Mouse (Mus musculus) forebrain, embryonic 13.5 days (tissue): ENCODE results near the gene Trim44. TPM values are rescaled to one million over a fixed set of nuclear protein-coding genes. Genes with fewer than 3 reads are reported as not detected.

Experiments
- ATAC-seq: fragments of 200-750 bp; cut with Nextera tagmentation; 2 replicates; pipeline ENCODE4 v1.8.0; 2017
- H3K27ac ChIP-seq: fragments of 300-500 bp; sonication (generic); 2 replicates; pipeline ENCODE4 v1.5.1; 2015; ENCODE audit warnings: inconsistent platforms, mild to moderate bottlenecking, moderate library complexity
- H3K27me3 ChIP-seq: fragments of 300-500 bp; sonication (generic); 2 replicates; pipeline ENCODE4 v1.6.1; 2015; ENCODE audit warnings: mild to moderate bottlenecking, inconsistent platforms
- H3K36me3 ChIP-seq: fragments of 300-500 bp; sonication (generic); 2 replicates; pipeline ENCODE4 v1.6.1; 2015; ENCODE audit warnings: mild to moderate bottlenecking, inconsistent platforms; ENCODE audit not compliant: poor library complexity, severe bottlenecking
- H3K4me1 ChIP-seq: fragments of 300-500 bp; sonication (generic); 2 replicates; pipeline ENCODE4 v1.6.1; 2015; ENCODE audit warnings: inconsistent platforms
- H3K4me2 ChIP-seq: fragments of 300-500 bp; sonication (generic); 2 replicates; pipeline ENCODE4 v1.6.1; 2015; ENCODE audit warnings: inconsistent platforms, mild to moderate bottlenecking, moderate library complexity
- H3K4me3 ChIP-seq: fragments of 300-500 bp; sonication (generic); 2 replicates; pipeline ENCODE4 v1.5.1; 2015; ENCODE audit warnings: mild to moderate bottlenecking, inconsistent platforms
- H3K9ac ChIP-seq: fragments of 300-500 bp; sonication (generic); 2 replicates; pipeline ENCODE4 v1.6.1; 2015; ENCODE audit warnings: mild to moderate bottlenecking, inconsistent platforms
- H3K9me3 ChIP-seq: fragments of 300-500 bp; sonication (generic); replicated peaks from 2 replicates; pipeline ENCODE4 v1.6.1; 2016; ENCODE audit warnings: inconsistent platforms
- WGBS: fragments of 180-500 bp; shearing (Covaris S2); methylation state at CpG from one replicate; pipeline ENCODE4 v1.1.7; 2015; 5-methylcytosine and 5-hydroxymethylcytosine counted together
- polyA plus RNA-seq: library from polyadenylated mRNA; unstranded; fragments of >200 nt; fragmentation: Nextera tagmentation; extraction: Ambion mirVana; gene quantifications from 2 replicates; pipeline ENCODE4 v1.2.1, GENCODE M21; 2015

Trim44 gene
- polyA plus RNA-seq, 1 experiment from 2014 or later: 32.5 TPM

- peak overlapping the region; percentile 91 for H3K9ac ChIP-seq
- H3K4me3 ChIP-seq: peak overlapping the region; percentile 76
- WGBS: 21% methylated on average over 6 of the region's 6 CpGs
- H3K9me3 ChIP-seq: no peaks in the 10 kb centered on the region
- no peaks in the 10 kb centered on the region; the same call in 1 of the 2 replicates for H3K27me3 ChIP-seq
- H3K4me2 ChIP-seq: peak overlapping the region; percentile 83
- peaks cover 33% of the 10 kb centered on the region for H3K4me1 ChIP-seq
- H3K27ac ChIP-seq: peak overlapping the region; percentile 94
- no peak for ATAC-seq
- no peaks in the 10 kb centered on the region for H3K36me3 ChIP-seq
Measured at GRCm38 (mm10) chr2:102401352-102401692, 6.3 kb downstream of the Trim44 start.

- WGBS: 0% methylated on average over 44 of the region's 94 CpGs
- Histone ChIP-seq H3K4me2 (peak overlapping the region; percentile 83), H3K27me3 (no peaks in the 10 kb centered on the region; the same call in 1 of the 2 replicates), H3K4me1 (peaks cover 28% of the 10 kb centered on the region), H3K27ac (peak overlapping the region; percentile 94), H3K36me3 (no peaks in the 10 kb centered on the region), H3K9ac (peak overlapping the region; percentile 91), H3K9me3 (no peaks in the 10 kb centered on the region), H3K4me3 (peak overlapping the region; percentile 76)
- ATAC-seq: peak; percentile 93
Measured at GRCm38 (mm10) chr2:102400605-102401351, 6.8 kb downstream of the Trim44 start.

- 40% methylated on average over 48 of the region's 48 CpGs for WGBS
- Histone ChIP-seq H3K36me3 (no peaks in the 10 kb centered on the region), H3K27me3 (no peaks in the 10 kb centered on the region; the same call in 1 of the 2 replicates), H3K4me3 (peak overlapping the region; percentile 76), H3K4me2 (peak overlapping the region; percentile 83), H3K27ac (peak overlapping the region; percentile 94), H3K4me1 (peaks cover 28% of the 10 kb centered on the region), H3K9ac (peak overlapping the region; percentile 91), H3K9me3 (no peaks in the 10 kb centered on the region)
- peak; percentile 0; the same call in 1 of the 2 replicates for ATAC-seq
Measured at GRCm38 (mm10) chr2:102399864-102400604, 7.6 kb downstream of the Trim44 start.

GRCm38 (mm10) chr2:102396493-102396892 is 11.1 kb downstream of the Trim44 start:
- no peaks in the 10 kb centered on the region for H3K36me3 ChIP-seq
- no peak overlapping the region for H3K4me2 ChIP-seq
- H3K9me3 ChIP-seq: peaks cover 6% of the 10 kb centered on the region; the same call in 1 of the 2 replicates
- no peak overlapping the region for H3K27ac ChIP-seq
- no peak overlapping the region for H3K4me3 ChIP-seq
- H3K4me1 ChIP-seq: peaks cover 28% of the 10 kb centered on the region
- H3K9ac ChIP-seq: no peak overlapping the region
- ATAC-seq: no peak
- 91% methylated on average over 1 of the region's 1 CpGs for WGBS
- H3K27me3 ChIP-seq: no peaks in the 10 kb centered on the region

- Histone ChIP-seq H3K4me2 (no peak overlapping the region), H3K27ac (no peak overlapping the region), H3K4me1 (peaks cover 12% of the 10 kb centered on the region), H3K36me3 (no peaks in the 10 kb centered on the region), H3K4me3 (no peak overlapping the region), H3K27me3 (no peaks in the 10 kb centered on the region), H3K9ac (no peak overlapping the region), H3K9me3 (peaks cover 8% of the 10 kb centered on the region; the same call in 1 of the 2 replicates)
- no peak for ATAC-seq
- WGBS: 96% methylated on average over 1 of the region's 1 CpGs
Measured at GRCm38 (mm10) chr2:102393457-102393856, 14.2 kb downstream of the Trim44 start.

GRCm38 (mm10) chr2:102385328-102385902 is 22.2 kb downstream of the Trim44 start:
- no peak overlapping the region for H3K4me2 ChIP-seq
- H3K27me3 ChIP-seq: no peaks in the 10 kb centered on the region
- no peak overlapping the region for H3K4me3 ChIP-seq
- no peak overlapping the region for H3K27ac ChIP-seq
- H3K4me1 ChIP-seq: peaks cover 22% of the 10 kb centered on the region
- H3K9me3 ChIP-seq: no peaks in the 10 kb centered on the region
- H3K36me3 ChIP-seq: peaks cover 3% of the 10 kb centered on the region; the same call in 1 of the 2 replicates
- no peak overlapping the region for H3K9ac ChIP-seq
- ATAC-seq: no peak

GRCm38 (mm10) chr2:102384496-102384895 is 23.1 kb downstream of the Trim44 start:
- WGBS: 59% methylated on average over 1 of the region's 1 CpGs
- Histone ChIP-seq H3K4me2 (no peak overlapping the region), H3K27ac (no peak overlapping the region)

GRCm38 (mm10) chr2:102384057-102384456 is 23.6 kb downstream of the Trim44 start:
- WGBS: 47% methylated on average over 2 of the region's 2 CpGs
- no peak overlapping the region for H3K27ac ChIP-seq
- H3K9me3 ChIP-seq: no peaks in the 10 kb centered on the region

More at GRCm38 (mm10) chr2:102384496-102384895, 23.1 kb downstream of the Trim44 start:
- no peaks in the 10 kb centered on the region for H3K27me3 ChIP-seq
- ATAC-seq: no peak
- no peak overlapping the region for H3K4me3 ChIP-seq
- H3K9ac ChIP-seq: no peak overlapping the region
- H3K36me3 ChIP-seq: peaks cover 3% of the 10 kb centered on the region; the same call in 1 of the 2 replicates
- H3K4me1 ChIP-seq: peaks cover 22% of the 10 kb centered on the region
- H3K9me3 ChIP-seq: no peaks in the 10 kb centered on the region

GRCm38 (mm10) chr2:102383069-102383834 is 24.4 kb downstream of the Trim44 start:
- whole genome bisulfite sequencing: 57% methylated on average over 3 of the region's 3 CpGs
- H3K9me3 ChIP-seq: no peaks in the 10 kb centered on the region
- H3K36me3 ChIP-seq: peaks cover 3% of the 10 kb centered on the region; the same call in 1 of the 2 replicates
- ATAC-seq: no peak
- H3K27ac ChIP-seq: no peak overlapping the region
- no peak overlapping the region for H3K4me3 ChIP-seq
- no peaks in the 10 kb centered on the region for H3K27me3 ChIP-seq
- no peak overlapping the region for H3K4me2 ChIP-seq
- no peak overlapping the region for H3K9ac ChIP-seq
- H3K4me1 ChIP-seq: peaks cover 22% of the 10 kb centered on the region

More at GRCm38 (mm10) chr2:102384057-102384456, 23.6 kb downstream of the Trim44 start:
- H3K4me2 ChIP-seq: no peak overlapping the region
- no peaks in the 10 kb centered on the region for H3K27me3 ChIP-seq
- H3K4me3 ChIP-seq: no peak overlapping the region
- peaks cover 22% of the 10 kb centered on the region for H3K4me1 ChIP-seq
- ATAC-seq: no peak
- no peak overlapping the region for H3K9ac ChIP-seq
- peaks cover 3% of the 10 kb centered on the region; the same call in 1 of the 2 replicates for H3K36me3 ChIP-seq

GRCm38 (mm10) chr2:102382519-102382918 is 25.1 kb downstream of the Trim44 start:
- no peak overlapping the region for H3K27ac ChIP-seq
- WGBS: 73% methylated on average over 3 of the region's 3 CpGs
- no peak for ATAC-seq
- H3K4me2 ChIP-seq: no peak overlapping the region
- H3K4me1 ChIP-seq: peaks cover 22% of the 10 kb centered on the region
- no peaks in the 10 kb centered on the region for H3K27me3 ChIP-seq
- no peaks in the 10 kb centered on the region for H3K36me3 ChIP-seq
- no peak overlapping the region for H3K9ac ChIP-seq
- no peak overlapping the region for H3K4me3 ChIP-seq
- H3K9me3 ChIP-seq: no peaks in the 10 kb centered on the region

- ATAC-seq: no peak
- WGBS: 87% methylated on average over 2 of the region's 2 CpGs
Measured at GRCm38 (mm10) chr2:102380581-102380980, 27.0 kb downstream of the Trim44 start.

More at GRCm38 (mm10) chr2:102380581-102380980, 27.0 kb downstream of the Trim44 start:
- Histone ChIP-seq H3K9ac (no peak overlapping the region), H3K27me3 (no peaks in the 10 kb centered on the region), H3K36me3 (no peaks in the 10 kb centered on the region), H3K27ac (no peak overlapping the region), H3K9me3 (no peaks in the 10 kb centered on the region), H3K4me2 (no peak overlapping the region), H3K4me3 (no peak overlapping the region), H3K4me1 (peaks cover 22% of the 10 kb centered on the region)
